Mouse (Mus musculus) cerebellum, postnatal 10 days (tissue): ENCODE measurements around the gene Bst1.
A peak's percentile ranks its signal among the peaks of the same experiment; 100 is the strongest.

Experiments
- DNase-seq, 2 experiments: peaks; one replicate each; pipeline ENCODE4 v3.0.0; 2021; ENCODE audit warnings: mixed read lengths in 2 of 2

The Bst1 gene

GRCm38 (mm10) chr5:43818695-43819094, at the start of gene Bst1:
Bst1 (plus strand) TSS chr5:43818885.
- DNase-seq = peak in 1 of 2 experiments; percentile 14

DNA sequence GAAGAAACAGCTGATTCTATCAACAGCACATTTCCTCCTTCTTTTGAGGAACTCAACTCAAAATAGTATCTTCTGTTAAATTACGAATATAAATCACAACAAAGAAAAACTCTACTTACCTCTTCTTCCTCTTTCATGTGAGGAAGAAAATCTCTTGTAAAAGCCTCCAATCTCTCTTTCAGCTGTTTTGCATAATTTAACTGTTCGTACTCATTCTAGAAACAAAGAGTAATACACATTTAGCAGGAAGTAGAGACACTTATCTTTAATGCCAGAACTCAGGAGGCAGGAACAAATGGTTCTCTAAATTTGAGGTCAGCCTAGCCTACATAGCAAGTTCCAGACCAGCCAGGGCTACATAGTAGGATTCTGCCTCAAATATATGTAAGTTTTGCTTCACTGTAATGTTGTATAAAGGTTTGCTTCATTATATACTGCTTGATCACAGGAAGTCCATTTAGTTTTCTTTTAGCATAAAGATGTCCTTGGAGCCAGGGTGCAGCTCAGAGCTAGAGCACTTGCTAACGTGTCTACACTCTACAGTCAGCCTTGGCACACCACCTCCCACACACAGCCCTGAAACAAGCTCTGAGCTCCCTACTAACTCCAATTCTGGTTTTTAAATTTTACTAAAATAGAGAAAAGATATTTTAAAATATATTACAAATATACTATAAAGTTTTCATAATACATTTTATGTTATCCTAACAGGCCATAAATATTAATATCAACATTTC, 47.9 kb upstream of the Bst1 start:
- no peak for DNase-seq

DNA sequence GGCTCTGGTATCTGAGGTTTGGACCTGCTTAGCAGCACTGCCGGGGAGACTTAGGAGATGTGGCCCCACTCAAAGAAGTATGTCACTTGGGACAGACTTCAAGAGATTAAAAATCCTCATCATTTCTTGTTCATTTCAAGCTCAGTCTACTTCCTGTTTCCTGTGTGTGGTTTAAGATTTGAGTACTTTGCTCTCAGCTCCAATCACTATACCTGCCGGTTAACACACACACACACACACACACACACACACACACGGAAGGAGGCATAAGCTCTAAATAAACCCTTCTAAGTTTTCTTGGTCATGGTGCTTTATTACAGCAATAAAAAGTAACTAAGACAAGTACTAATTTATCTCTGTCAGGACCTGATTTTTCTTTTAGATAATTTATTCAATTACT, 47.1 kb upstream of the Bst1 start:
- DNase-seq = no peak

DNA sequence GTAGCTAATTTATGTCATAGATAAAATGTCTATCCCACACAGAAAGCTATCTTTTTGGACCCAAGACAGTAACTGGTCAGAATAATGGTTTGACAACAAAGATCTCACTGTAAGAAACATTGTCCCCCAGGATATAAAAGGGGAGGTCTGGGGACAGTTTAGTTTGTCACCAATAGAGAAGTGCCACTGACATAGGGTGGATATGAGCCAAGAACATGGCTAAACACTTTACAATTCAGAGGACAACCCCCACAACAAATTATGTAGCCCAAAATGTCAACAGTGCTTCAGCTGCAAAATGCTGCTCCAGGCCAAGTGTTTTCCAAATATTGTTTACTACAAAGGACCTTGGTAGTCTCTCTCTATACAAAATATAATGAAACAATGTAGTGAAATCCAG, 42.3 kb upstream of the Bst1 start:
- DNase-seq = no peak

DNA sequence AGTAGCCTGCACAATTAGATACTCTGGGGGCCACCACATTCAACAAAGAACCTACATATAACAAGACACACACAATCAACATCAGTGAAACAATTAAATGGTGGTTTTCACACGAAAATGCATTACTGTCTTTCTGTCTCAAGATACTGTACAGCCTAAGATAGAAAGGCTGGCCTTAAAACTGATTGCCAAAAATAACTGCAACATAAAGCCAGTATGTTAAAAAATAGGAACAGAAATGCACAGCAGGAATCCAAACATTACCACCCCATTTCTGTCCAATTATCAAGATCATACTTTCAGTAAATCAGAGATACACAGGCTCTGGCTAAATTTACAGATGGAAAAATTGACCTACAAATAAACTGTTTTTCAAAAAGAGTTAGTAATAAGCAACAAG, 41.7 kb upstream of the Bst1 start:
- DNase-seq = no peak

GRCm38 (mm10) chr5:43778583-43778982, 40.1 kb upstream of the Bst1 start:
- no peak for DNase-seq

GRCm38 (mm10) chr5:43781423-43781976, 37.2 kb upstream of the Bst1 start:
- no peak for DNase-seq

DNA sequence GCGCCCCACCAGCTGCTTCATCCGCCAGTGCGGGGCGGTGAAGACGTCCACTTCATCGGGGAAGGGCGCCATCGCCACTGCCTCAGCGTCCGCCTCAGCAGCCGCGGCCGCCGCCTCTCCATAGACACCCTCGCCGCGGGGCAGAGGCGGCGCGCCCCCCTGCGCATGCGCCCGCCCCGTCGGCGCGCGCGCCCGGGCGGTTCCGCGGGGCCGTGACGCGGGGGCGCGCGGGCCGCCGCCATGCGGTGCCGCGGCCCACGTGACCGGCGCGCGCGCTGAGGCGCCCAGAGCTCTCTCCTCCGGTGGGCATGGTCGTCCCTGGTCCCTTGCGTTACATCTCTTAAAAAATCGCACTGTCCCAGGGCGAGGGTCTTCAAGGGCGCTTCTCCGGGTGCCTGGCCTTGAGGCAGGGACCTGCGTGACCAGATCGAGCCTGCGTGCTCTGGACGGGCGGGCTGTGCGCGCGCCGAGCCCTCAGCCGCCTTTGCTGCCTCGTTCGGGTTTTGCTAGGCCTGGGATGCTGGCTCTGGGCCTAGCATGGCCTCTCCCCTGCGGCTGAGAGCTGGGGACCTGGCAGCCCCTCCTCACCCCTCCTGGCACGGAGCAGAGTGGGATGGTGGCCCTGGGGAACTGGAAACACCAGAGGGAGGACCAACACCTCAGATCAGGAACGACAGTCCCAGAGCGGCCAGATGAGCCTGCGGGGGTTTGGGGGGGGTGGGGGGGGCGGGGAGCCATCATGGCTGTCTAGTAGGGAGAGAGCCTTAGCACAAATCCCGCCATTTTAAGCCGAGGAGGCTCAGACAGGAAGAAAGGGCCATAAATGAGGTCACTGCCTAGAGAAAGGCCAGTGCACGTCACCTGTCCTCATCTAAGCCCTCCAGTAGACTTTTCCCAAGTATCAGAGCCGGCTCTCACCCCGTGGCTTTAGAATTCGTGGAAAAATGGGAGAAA, 36.4 kb upstream of the Bst1 start:
- DNase-seq = peak; percentile 90 to 92

GRCm38 (mm10) chr5:43783996-43784395, 34.7 kb upstream of the Bst1 start:
- no peak for DNase-seq

GRCm38 (mm10) chr5:43786607-43787006, 32.1 kb upstream of the Bst1 start:
- DNase-seq = no peak

DNA sequence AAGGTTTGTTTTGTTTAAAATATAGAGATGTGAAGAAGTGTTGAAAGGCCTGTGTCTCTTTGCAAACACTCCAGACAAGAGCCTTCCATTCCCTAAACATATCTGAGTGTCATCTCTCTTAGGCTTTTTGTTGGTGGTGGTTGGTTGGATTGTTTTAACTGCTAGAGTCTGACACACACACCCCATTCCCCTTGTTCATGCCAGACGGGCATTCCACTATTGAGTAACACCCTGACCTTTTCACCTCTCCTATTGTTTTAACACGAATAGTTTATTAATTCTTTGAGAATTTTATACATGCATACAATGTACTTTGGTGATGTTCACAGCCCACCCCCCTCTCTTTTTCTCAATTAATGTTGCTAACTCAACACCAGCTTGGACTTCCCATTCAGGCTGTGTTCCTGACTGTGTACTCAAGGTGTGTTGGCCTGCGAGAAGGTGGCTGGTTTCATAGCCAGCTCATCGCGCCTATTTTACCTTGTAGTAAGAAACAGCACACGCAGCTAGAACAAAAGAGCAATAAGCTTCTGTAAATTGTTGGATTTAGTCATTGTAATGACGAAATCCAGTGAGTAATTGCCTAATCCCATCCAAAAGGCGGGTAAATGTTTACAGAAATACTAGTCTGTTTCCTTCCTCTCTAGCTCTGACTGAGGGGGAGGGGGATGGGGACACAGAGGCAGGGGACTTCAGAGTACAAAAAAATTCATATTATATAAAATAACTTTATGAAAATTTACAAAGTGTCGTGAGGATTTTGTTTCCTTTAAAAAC, 30.5 kb upstream of the Bst1 start:
- DNase-seq = no peak

DNA sequence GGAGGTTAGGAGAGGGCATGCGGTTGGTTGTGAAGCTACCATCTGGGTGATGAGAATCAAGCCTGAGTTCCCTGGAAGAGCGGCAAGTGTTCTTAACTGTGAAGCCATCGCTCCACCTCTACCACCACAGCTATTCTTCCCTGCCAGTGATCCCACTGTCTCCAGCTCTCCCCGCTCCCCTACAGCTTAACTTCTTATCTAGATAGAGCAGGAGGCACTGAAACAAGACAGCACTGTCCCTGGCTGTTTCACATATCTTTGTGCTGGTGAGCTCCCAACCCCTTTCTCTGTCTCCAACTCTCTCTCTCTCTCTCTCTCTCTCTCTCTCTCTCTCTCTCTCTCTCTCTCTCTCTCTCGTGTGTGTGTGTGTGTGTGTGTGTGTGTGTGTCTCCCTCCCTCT, 26.3 kb upstream of the Bst1 start:
- no peak for DNase-seq

GRCm38 (mm10) chr5:43799530-43799929, 19.2 kb upstream of the Bst1 start:
- DNase-seq = no peak

DNA sequence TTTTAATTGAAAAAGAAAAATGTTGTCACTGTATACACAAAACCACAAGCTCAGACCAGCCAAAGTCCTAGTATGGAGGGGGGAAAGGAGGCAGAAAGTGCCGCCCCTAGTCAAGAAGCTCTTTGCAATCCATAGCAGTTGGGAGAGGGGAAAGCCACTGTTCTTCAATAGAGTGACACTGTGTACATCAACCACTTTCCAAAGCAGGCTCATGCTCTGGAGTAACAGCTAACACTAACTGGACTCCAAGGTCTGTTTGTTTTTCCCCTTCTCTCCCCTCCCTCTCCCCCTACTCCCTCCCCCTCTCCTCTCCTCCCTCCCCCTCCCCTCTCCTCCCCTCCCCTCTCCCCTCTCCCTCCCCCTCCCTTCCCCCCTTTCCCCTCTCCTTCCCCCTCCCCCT, 18.0 kb upstream of the Bst1 start:
- DNase-seq = no peak

DNA sequence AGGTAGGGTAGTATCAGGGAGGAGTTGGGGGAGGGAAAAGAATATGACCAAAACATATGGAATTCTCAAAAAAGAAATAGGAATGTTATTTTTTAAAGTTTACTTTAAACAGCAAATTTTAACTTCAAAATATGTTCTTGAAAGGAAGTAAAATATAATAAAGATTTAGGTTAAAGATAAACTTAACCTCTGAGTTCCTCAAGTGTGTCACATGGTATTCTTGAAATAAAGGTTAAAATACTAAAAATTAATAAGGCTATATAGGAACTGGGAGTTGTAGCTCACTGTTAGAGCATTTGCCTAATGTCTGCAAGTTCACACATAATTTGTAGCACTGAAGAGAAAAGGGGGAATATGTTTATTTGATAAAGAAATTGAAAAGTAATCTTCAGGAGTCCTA, 17.4 kb upstream of the Bst1 start:
- DNase-seq = no peak

GRCm38 (mm10) chr5:43801798-43802197, 16.9 kb upstream of the Bst1 start:
- no peak for DNase-seq

- DNase-seq = peak; percentile 32 to 55
Measured at GRCm38 (mm10) chr5:43805401-43805800, 13.3 kb upstream of the Bst1 start.

DNA sequence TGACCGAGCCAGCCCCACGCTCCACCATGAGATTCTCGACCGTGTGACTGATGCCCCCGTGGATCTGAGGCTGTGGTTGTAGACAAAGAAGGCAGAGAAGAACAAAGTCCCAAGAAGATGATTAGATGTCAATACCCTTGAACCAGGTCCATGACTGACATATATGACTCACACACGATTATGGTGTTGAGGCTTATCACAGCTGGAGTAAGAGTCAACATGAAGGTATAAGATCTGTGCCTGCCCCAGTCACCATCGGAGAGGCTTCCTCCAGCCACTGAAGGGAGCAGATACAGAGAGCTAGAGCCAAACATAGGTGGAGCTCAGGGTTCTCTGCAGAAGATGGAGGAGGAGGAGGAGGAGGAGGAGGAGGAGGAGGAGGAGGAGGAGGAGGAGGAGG, 12.3 kb upstream of the Bst1 start:
- no peak for DNase-seq

DNA sequence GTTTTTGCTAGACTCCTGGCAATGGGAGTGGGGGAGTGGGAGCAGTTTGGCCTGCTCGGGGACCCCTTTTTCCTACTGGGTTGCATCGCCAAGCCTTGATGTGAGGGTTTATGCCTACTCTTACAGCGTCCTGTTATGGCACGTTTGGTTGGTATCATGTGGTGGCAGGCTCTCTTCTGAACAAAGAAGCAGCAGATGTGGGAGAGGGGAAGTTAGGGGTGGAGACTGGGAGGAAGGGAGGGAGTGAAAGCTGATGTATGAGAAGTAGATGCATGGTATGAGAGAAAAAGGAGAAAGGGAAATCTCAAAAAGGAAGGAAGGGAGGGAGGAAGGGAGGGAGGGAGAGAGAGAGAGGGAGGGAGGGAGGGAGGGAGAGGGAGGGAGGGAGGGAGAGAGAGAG, 11.8 kb upstream of the Bst1 start:
- DNase-seq = no peak

DNA sequence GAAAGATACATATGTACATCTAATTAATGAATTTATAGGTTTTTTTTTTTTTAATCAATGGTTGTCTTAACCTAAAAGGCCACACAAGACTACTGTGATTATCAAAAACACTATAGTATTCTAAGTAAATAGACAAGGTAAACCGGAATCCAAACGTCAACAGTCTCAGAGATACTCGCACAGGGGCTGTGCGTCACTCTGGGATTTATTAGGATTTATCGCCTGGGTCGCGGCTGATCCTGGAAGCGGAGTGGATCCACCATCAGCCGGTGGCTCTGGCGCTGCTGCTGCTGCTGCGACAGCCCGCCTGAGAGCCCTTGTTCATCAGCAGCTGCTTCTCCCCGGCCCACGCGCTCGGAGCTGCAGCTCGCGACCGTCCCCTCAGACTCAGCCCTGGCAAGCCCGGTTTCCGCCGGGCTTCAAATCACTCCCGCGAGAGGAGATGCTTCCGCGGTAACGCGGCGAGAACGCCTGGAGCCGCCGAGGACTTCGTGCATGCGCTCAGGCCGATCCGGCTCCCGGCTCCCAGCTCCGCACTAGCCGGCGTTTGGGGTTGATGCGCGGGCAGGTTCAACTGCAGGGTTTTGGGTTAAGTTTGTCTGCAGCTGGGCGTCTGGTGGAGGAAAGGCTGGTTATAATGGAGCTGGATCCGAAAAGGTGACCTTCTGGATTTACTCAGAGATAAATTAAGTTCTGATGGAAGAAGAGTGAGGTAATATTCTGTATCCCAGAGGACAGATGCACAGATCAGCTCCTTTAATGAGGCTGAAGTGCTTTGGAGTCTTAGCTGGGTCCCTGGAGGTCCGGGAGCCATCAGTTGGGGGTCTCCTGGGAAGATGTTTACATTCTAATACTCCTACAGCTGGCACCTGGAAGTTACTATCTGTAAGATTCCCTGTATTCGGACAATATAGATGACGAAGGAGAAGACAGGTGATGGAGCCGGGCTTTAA, 10.7 kb upstream of the Bst1 start:
- DNase-seq = peak; percentile 88 to 90

DNA sequence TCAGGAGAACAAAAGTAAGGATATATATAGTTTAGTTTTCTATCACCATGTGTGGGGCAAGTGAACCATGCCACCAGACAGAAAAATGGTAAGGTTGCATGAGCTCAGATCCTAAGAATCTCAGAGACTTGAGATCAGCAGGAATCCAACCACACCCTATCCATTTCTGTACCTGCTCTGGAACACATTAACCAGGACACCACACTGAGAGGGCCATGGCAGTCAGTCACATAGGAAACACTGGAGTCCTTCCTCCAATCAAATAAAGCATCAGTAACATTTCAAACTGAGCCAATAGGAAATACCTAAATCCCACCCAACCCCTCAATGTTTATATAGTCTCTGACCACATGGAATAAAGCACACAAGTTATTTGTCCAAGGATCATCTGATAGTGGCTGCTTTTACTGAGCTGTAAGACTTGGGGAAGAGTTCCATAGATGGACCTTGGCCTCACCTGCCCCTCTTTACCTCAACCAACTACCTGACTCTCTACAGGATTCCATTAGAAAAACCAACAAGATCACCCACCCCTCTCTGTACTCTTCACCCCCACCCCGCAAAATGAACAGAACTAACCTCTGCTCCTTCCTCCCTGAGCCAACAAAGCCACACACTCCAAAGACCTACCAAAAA, 8.1 kb upstream of the Bst1 start:
- DNase-seq = no peak
